Mouse (Mus musculus): ENCODE measurements around the gene Gm16181.

Gm16181 gene

DNA sequence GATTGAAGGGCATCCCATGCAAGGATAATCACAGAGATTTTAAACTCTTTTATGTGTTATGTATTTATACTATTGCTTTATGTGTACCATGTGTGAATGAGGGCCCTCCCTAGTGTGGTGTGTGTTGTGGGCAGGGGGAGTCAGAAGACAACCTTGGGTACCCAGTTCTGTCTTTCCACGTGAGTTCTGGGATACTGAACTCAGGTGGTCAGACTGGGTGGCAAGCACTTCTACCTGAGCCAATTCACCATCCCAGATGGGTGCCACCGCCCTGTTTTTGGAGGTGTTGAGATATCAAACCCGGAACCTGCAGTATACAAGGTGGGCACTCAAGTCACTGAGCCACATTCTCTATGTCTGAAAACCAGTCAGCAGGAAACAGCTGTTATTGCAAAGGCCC lies 51.6 kb downstream of the Gm16181 start:
- no peak for DNase-seq (ENCODE audit: low spot score)
